In genomic region chr17:80221890-80222628, GRCm38 (mm10) we compare ENCODE assay signal across 12 mouse cellular contexts. TPM values are rescaled to one million over a fixed set of nuclear protein-coding genes. Genes with fewer than 3 reads are reported as not detected.
DNase-seq lines count a peak whose midpoint lies in the region; ATAC-seq and TF ChIP-seq lines count a peak whose summit lies in the region.
"Had no signal": no experiment of that assay in that cellular context is flagged by ENCODE, and none has a peak within 500 bp of the region (broad histone marks: within the 10 kb centered on the region; RNA-seq: fewer than 3 reads in every experiment).

No protein-coding gene starts in this region.

- H3K36me3 ChIP-seq in heart, postnatal 0 days (replicated peaks; ENCODE audit: control insufficient read depth, insufficient read depth, low read length) = no peaks in the 10 kb centered on the region
- no peaks in the 10 kb centered on the region for H3K36me3 ChIP-seq in liver, embryonic 14.5 days (replicated peaks; ENCODE audit: control insufficient read depth, insufficient read depth, low read depth)
- H3K36me3 ChIP-seq: hindbrain, embryonic 15.5 days; liver, embryonic 13.5 days had no signal

- no peaks in the 10 kb centered on the region for H3K27me3 ChIP-seq in heart, postnatal 0 days (ENCODE audit: control insufficient read depth, insufficient read depth, low read length)
- no peaks in the 10 kb centered on the region for H3K27me3 ChIP-seq in liver, embryonic 14.5 days (ENCODE audit: control insufficient read depth, insufficient read depth, low read length)
- H3K27me3 ChIP-seq: hindbrain, embryonic 15.5 days; liver, embryonic 13.5 days had no signal

- H3K4me2 ChIP-seq in heart, postnatal 0 days (ENCODE audit: low read depth, low read length) = no peak overlapping the region
- no peak overlapping the region for H3K4me2 ChIP-seq in liver, embryonic 14.5 days (ENCODE audit: low read depth)
- H3K4me2 ChIP-seq: hindbrain, embryonic 15.5 days; liver, embryonic 13.5 days had no signal

- peaks cover 9% of the 10 kb centered on the region for H3K4me1 ChIP-seq in heart, postnatal 0 days (ENCODE audit: control insufficient read depth, insufficient read depth)
- H3K4me1 ChIP-seq in liver, embryonic 14.5 days (replicated peaks; ENCODE audit: control insufficient read depth in 2 of 2, insufficient read depth in 2 of 2, low read length in 1 of 2) = peaks cover 7 to 8% of the 10 kb centered on the region in 2 experiments; a peak in 3 of 4 replicates

- whole genome bisulfite sequencing in heart, postnatal 0 days = 41% methylated on average over 3 of the region's 3 CpGs
- 42% methylated on average over 3 of the region's 3 CpGs for WGBS in liver, embryonic 14.5 days (ENCODE audit: insufficient replicate concordance)

- ATAC-seq in heart, postnatal 0 days (ENCODE audit: insufficient read depth, low read depth) = no peak
- no peak for ATAC-seq in liver, embryonic 14.5 days (ENCODE audit: insufficient read depth)
- ATAC-seq in erythroblast, adult 5-6 weeks (replicated peaks; ENCODE audit: low FRiP score, poor library complexity, severe bottlenecking) = no peak

- no peak overlapping the region for H3K9ac ChIP-seq in heart, postnatal 0 days (replicated peaks; ENCODE audit: low read depth, low read length)
- H3K9ac ChIP-seq in liver, embryonic 14.5 days (replicated peaks) = no peak overlapping the region
- H3K9ac ChIP-seq: hindbrain, embryonic 15.5 days; liver, embryonic 13.5 days had no signal

- H3K4me3 ChIP-seq in heart, postnatal 0 days (ENCODE audit: low read depth, low read length) = no peak overlapping the region
- H3K4me3 ChIP-seq in liver, embryonic 14.5 days (ENCODE audit: insufficient read depth in 1 of 2, low read depth in 2 of 2, low read length in 2 of 2) = no peak overlapping the region
- H3K4me3 ChIP-seq: hindbrain, embryonic 15.5 days; liver, embryonic 13.5 days had no signal

- no peaks in the 10 kb centered on the region for H3K9me3 ChIP-seq in heart, postnatal 0 days (replicated peaks; ENCODE audit: control insufficient read depth, low read length)
- H3K9me3 ChIP-seq in liver, embryonic 14.5 days (ENCODE audit: control insufficient read depth, low read length) = no peaks in the 10 kb centered on the region
- H3K9me3 ChIP-seq: hindbrain, embryonic 15.5 days; liver, embryonic 13.5 days had no signal

- TF ChIP-seq EP300 in heart, postnatal 0 days (IDR thresholded peaks at IDR 0.05; ENCODE audit: low read depth) = no peak
- no peak for TF ChIP-seq EP300 in liver, embryonic 14.5 days (IDR thresholded peaks at IDR 0.05; ENCODE audit: low read depth)

- peak; percentile 24 for TF ChIP-seq CTCF in heart, postnatal 0 days (IDR thresholded peaks at IDR 0.05; ENCODE audit: low read depth)
- TF ChIP-seq CTCF in liver, embryonic 14.5 days (IDR thresholded peaks at IDR 0.05; ENCODE audit: low read depth) = peak; percentile 58

- H3K27ac ChIP-seq in heart, postnatal 0 days (ENCODE audit: low read depth) = no peak overlapping the region
- H3K27ac ChIP-seq in liver, embryonic 14.5 days = no peak overlapping the region
- H3K27ac ChIP-seq: hindbrain, embryonic 15.5 days; liver, embryonic 13.5 days had no signal

- no peak for DNase-seq in heart, postnatal 0 days (ENCODE audit: low spot score)
- DNase-seq in heart, postnatal 4 days = no peak
- DNase-seq in 416B (ENCODE audit: low read depth) = peak; percentile 29
- DNase-seq in NIH3T3 (ENCODE audit: low read depth) = peak; percentile 20
- peak in 1 of 3 experiments; percentile 30 for DNase-seq in liver, embryonic 14.5 days (ENCODE audit: low read depth in 3 of 3, low spot score in 3 of 3)
- no peak for DNase-seq in urinary bladder, adult 18-20 months (ENCODE audit: low spot score in 2 of 2)
- no peak for DNase-seq in gastrocnemius, adult 8-10 months (ENCODE audit: low spot score in 2 of 2)
- DNase-seq: cerebellum, postnatal 36 days; liver, embryonic 13.5 days had no signal

RNA-seq across cellular contexts. Expression of gene Gemin6, which starts 2.2 kb away (rescaled TPM):
- 0.54 and 4.7 TPM in 2 replicates for total RNA-seq in heart, postnatal 0 days (2014; rRNA removed; ENCODE audit: low replicate concordance)
- polyA plus RNA-seq in heart, postnatal 0 days (2015; fragmentation: Nextera tagmentation; extraction: Ambion mirVana) = 13.3 and 14.6 TPM in 2 replicates
- total RNA-seq in heart, postnatal 4 days (2021) = 1 to 10 TPM; 6.1 to 7.8 TPM
- polyA plus RNA-seq in liver, embryonic 14.5 days (2012; rRNA removed) = 8.6 and 16.2 TPM in 2 replicates
- 33.6 and 35.7 TPM in 2 replicates for polyA plus RNA-seq in liver, embryonic 14.5 days (2014; fragmentation: Nextera tagmentation; extraction: Ambion mirVana)
- total RNA-seq in erythroblast, adult 5-6 weeks (2015; ENCODE audit: low replicate concordance) = 2.9 and 5.6 TPM in 2 replicates
- 1.8 and 12.3 TPM in 2 replicates for total RNA-seq in erythroblast, adult 5-6 weeks (2017; ENCODE audit: low replicate concordance)
- total RNA-seq in gastrocnemius, adult 8-10 months (2022) = 1 to 10 TPM; 6.0 to 8.1 (median 7.2) TPM

RNA-seq across cellular contexts. Expression of gene Ttc39d, which starts 14.8 kb away (rescaled TPM):
- total RNA-seq in heart, postnatal 0 days (2014; rRNA removed; ENCODE audit: low replicate concordance) = 1.0 TPM in 1 of 2 replicates, not detected in the other
- 0.05 and 0.08 TPM in 2 replicates for polyA plus RNA-seq in heart, postnatal 0 days (2015; fragmentation: Nextera tagmentation; extraction: Ambion mirVana)
- total RNA-seq in heart, postnatal 4 days (2021) = not detected
- 0.02 and 0.04 TPM in 2 replicates for polyA plus RNA-seq in liver, embryonic 14.5 days (2012; rRNA removed)
- 0.13 TPM in 1 of 2 replicates, not detected in the other for polyA plus RNA-seq in liver, embryonic 14.5 days (2014; fragmentation: Nextera tagmentation; extraction: Ambion mirVana)
- not detected in 2 replicates for total RNA-seq in erythroblast, adult 5-6 weeks (2015; ENCODE audit: low replicate concordance)
- not detected in 2 replicates for total RNA-seq in erythroblast, adult 5-6 weeks (2017; ENCODE audit: low replicate concordance)
- under 1 TPM in 1 of 4 experiments, not detected in 3; 0.13 TPM for total RNA-seq in gastrocnemius, adult 8-10 months (2022)
- polyA plus RNA-seq: liver, embryonic 13.5 days; neural tube, embryonic 11.5 days had no signal

RNA-seq across cellular contexts. Expression of gene Srsf7, which starts 15.0 kb away (rescaled TPM):
- 84.3 and 86.2 TPM in 2 replicates for total RNA-seq in heart, postnatal 0 days (2014; rRNA removed; ENCODE audit: low replicate concordance)
- polyA plus RNA-seq in heart, postnatal 0 days (2015; fragmentation: Nextera tagmentation; extraction: Ambion mirVana) = 151 and 154 TPM in 2 replicates
- total RNA-seq in heart, postnatal 4 days (2021) = 100 to 1,000 TPM; 104 to 109 TPM
- polyA plus RNA-seq in liver, embryonic 14.5 days (2012; rRNA removed) = 89.9 and 146 TPM in 2 replicates
- 264 TPM in 2 replicates for polyA plus RNA-seq in liver, embryonic 14.5 days (2014; fragmentation: Nextera tagmentation; extraction: Ambion mirVana)
- 90.1 and 116 TPM in 2 replicates for total RNA-seq in erythroblast, adult 5-6 weeks (2015; ENCODE audit: low replicate concordance)
- total RNA-seq in erythroblast, adult 5-6 weeks (2017; ENCODE audit: low replicate concordance) = 89.8 and 90.9 TPM in 2 replicates
- total RNA-seq in gastrocnemius, adult 8-10 months (2022) = 10 to 100 TPM; 25.5 to 31.1 (median 28.5) TPM

Comparison
In these comparisons a context has a peak if more than half of its experiments do, and no peak if none do; other contexts are left out.
1. DNase-seq: peak in 416B (single experiment) and NIH3T3 (single experiment); none in heart, postnatal 0 days (single experiment), heart, postnatal 4 days (single experiment), urinary bladder, adult 18-20 months (0 of 2) and gastrocnemius, adult 8-10 months (0 of 2).